Mouse (Mus musculus): Measurements from ENCODE around the gene Snx8. TPM values are rescaled to one million over a fixed set of nuclear protein-coding genes. Genes with fewer than 3 reads are reported as not detected.
"Not testable (repeated sequence)": the region's sequence is repeated elsewhere in the genome, so short reads cannot be mapped to it uniquely, and the experiment has no call there.

Snx8 gene
- polyA plus RNA-seq, 1 experiment from 2014 or later: 19.8 TPM

DNA sequence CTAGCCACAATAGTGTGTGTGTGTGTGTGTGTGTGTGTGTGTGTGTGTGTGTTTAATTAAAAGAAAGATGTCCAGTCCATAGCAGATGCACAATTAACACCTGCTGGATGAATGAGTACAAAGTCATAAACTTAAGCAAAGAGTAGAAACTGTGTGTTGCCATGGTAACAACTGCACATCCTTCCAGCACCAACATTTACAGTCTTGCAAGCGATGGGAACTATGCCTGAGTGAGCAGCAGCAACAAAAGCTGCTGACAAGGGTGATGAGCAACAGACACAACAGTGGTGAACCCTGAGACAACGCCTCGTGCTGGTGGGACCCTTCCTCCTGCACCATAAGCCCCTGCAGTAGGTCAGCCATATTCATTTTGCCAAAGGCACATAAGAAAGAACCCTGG, 14.8 kb downstream of the Snx8 start:
- Histone ChIP-seq H3K27me3 (ENCODE audit: control insufficient read depth, insufficient read depth, low read depth, low read length) (no peaks in the 10 kb centered on the region), H3K9ac (ENCODE audit: low read length) (no peak overlapping the region), H3K4me2 (ENCODE audit: low read depth, low read length) (no peak overlapping the region), H3K27ac (ENCODE audit: low read length) (no peak overlapping the region), H3K4me1 (replicated peaks; ENCODE audit: control insufficient read depth, insufficient read depth, low read length) (peaks cover 12% of the 10 kb centered on the region; the same call in 1 of the 2 replicates), H3K9me3 (ENCODE audit: control insufficient read depth, low read length) (no peaks in the 10 kb centered on the region), H3K36me3 (ENCODE audit: control insufficient read depth, insufficient read depth, low read length) (no peaks in the 10 kb centered on the region), H3K4me3 (ENCODE audit: low read length) (no peak overlapping the region)
- 74% methylated on average over 3 of the region's 3 CpGs for WGBS
- ATAC-seq (ENCODE audit: low read depth): no peak

DNA sequence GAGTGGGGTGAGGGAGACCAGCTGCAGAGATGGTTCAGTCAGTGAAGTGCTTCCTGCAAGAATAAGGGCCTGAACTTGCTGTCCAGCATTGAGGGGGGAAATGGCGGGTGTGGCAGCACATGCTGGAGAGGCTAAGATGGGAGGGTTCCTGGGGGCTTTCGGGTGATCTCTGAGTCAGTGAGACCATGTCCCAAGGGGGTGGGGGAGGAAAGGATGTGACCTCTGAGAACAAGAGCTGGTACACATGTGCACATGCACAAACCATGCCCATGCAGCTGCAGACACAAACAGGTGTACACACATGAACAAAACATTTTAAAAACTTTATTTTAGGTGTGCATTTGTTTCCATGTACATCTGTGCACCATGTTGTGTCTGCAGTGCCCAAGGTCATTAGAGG, 15.4 kb downstream of the Snx8 start:
- Histone ChIP-seq H3K4me2 (ENCODE audit: low read depth, low read length) (no peak overlapping the region), H3K36me3 (ENCODE audit: control insufficient read depth, insufficient read depth, low read length) (no peaks in the 10 kb centered on the region), H3K27ac (ENCODE audit: low read length) (no peak overlapping the region), H3K4me1 (replicated peaks; ENCODE audit: control insufficient read depth, insufficient read depth, low read length) (peaks cover 12% of the 10 kb centered on the region; the same call in 1 of the 2 replicates), H3K27me3 (ENCODE audit: control insufficient read depth, insufficient read depth, low read depth, low read length) (no peaks in the 10 kb centered on the region), H3K4me3 (ENCODE audit: low read length) (no peak overlapping the region), H3K9me3 (ENCODE audit: control insufficient read depth, low read length) (no peaks in the 10 kb centered on the region), H3K9ac (ENCODE audit: low read length) (no peak overlapping the region)
- no peak for ATAC-seq (ENCODE audit: low read depth)
- WGBS: 80% methylated on average over 2 of the region's 2 CpGs

DNA sequence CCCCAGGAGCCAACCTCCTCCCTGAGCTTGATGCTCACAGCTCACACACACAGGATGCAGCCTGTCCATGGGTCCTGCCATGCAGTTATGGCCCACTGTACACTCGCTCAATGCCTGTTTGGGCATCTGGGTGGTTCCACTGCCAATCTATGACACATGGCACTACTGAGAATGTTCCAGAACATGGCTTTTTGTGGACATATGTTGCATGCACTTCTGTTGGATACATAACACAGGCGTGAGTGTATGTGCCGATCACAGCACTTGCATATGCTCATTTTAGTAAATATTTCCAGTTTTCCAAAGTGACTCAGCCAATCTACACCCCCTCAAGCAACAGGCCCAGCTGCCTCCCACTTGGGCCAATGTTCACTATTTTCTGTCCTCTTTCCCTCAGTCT, 17.4 kb downstream of the Snx8 start:
- no peak overlapping the region for H3K9ac ChIP-seq (ENCODE audit: low read length)
- no peak overlapping the region for H3K4me3 ChIP-seq (ENCODE audit: low read length)
- no peak for ATAC-seq (ENCODE audit: low read depth)
- H3K9me3 ChIP-seq (ENCODE audit: control insufficient read depth, low read length): no peaks in the 10 kb centered on the region
- no peaks in the 10 kb centered on the region for H3K36me3 ChIP-seq (ENCODE audit: control insufficient read depth, insufficient read depth, low read length)
- H3K4me2 ChIP-seq (ENCODE audit: low read depth, low read length): no peak overlapping the region
- H3K4me1 ChIP-seq (replicated peaks; ENCODE audit: control insufficient read depth, insufficient read depth, low read length): peaks cover 9% of the 10 kb centered on the region; the same call in 1 of the 2 replicates
- H3K27me3 ChIP-seq (ENCODE audit: control insufficient read depth, insufficient read depth, low read depth, low read length): no peaks in the 10 kb centered on the region
- 92% methylated on average over 3 of the region's 3 CpGs for WGBS
- H3K27ac ChIP-seq (ENCODE audit: low read length): no peak overlapping the region

DNA sequence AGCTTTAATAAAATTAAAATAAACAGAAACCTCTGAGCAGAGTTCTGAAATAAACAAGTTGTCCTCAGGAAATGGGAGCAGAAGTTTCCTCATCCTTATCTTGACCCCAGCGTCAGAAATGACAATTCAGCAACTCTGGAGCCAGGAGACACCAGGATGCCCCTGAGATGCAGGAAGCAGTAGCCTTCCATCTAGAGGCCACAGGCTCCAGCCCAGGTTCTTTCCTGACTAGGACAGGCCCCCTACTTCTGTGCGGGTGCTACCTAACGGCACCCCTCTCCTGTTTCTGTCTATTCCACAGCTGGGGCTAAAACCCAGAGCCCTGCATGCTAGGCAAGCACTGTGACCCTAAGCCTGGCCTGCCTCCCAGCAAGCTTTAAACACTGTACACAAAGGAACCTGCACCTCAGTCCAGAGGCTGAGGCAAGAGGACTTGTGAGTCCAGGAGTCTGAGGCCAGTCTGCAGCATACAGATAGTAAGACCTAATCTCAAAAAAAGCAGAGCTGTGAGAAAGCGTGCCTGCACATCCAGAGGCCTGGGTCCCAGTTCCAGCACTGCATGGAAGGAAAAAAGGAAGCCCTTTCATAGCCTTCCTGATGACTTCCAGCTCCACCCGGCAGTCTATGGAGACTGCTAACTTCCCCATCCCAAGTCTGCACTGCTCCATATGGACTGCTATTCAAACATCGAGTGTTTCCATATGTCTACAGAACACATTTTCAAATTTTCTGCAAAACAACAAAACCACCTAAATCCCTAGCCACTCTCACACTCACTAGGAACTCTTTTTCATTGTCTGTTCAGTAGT, 18.4 kb downstream of the Snx8 start:
- H3K9ac ChIP-seq (ENCODE audit: low read length): no peak overlapping the region
- 0 out of 2 replicates have a peak overlapping the region, but pooled peaks have one; percentile 5 for H3K27ac ChIP-seq (ENCODE audit: low read length)
- peaks cover 9% of the 10 kb centered on the region; the same call in 1 of the 2 replicates for H3K4me1 ChIP-seq (replicated peaks; ENCODE audit: control insufficient read depth, insufficient read depth, low read length)
- no peaks in the 10 kb centered on the region for H3K9me3 ChIP-seq (ENCODE audit: control insufficient read depth, low read length)
- no peak overlapping the region for H3K4me3 ChIP-seq (ENCODE audit: low read length)
- H3K27me3 ChIP-seq (ENCODE audit: control insufficient read depth, insufficient read depth, low read depth, low read length): no peaks in the 10 kb centered on the region
- H3K36me3 ChIP-seq (ENCODE audit: control insufficient read depth, insufficient read depth, low read length): no peaks in the 10 kb centered on the region
- peak; percentile 36; the same call in 1 of the 2 replicates for ATAC-seq (ENCODE audit: low read depth)
- 56% methylated on average over 6 of the region's 6 CpGs for WGBS
- H3K4me2 ChIP-seq (ENCODE audit: low read depth, low read length): no peak overlapping the region

DNA sequence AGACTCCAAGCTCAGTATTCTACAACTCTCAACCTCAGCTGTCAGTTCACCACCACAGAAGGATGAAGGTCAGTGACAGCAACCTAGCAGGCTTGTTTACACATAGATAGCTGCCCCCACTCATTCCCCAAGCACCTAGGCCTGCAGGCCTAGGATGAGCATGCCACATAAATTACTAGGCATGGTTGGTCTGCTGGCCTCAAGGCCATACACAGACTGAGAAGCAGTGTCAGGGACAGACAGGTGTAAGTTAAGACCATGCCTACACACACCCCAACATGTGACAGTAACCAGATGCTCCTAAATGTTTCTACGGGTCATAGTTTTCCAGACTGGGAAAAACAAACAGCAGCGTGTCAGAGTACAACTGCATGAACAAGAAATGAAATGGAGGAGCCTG, 19.6 kb downstream of the Snx8 start:
- ATAC-seq (ENCODE audit: low read depth): no peak
- H3K27ac ChIP-seq (ENCODE audit: low read length): no peak overlapping the region
- H3K4me2 ChIP-seq (ENCODE audit: low read depth, low read length): no peak overlapping the region
- peaks cover 9% of the 10 kb centered on the region; the same call in 1 of the 2 replicates for H3K4me1 ChIP-seq (replicated peaks; ENCODE audit: control insufficient read depth, insufficient read depth, low read length)
- H3K4me3 ChIP-seq (ENCODE audit: low read length): no peak overlapping the region
- no peaks in the 10 kb centered on the region for H3K27me3 ChIP-seq (ENCODE audit: control insufficient read depth, insufficient read depth, low read depth, low read length)
- WGBS: 79% methylated on average over 2 of the region's 2 CpGs
- no peaks in the 10 kb centered on the region for H3K9me3 ChIP-seq (ENCODE audit: control insufficient read depth, low read length)
- H3K36me3 ChIP-seq (ENCODE audit: control insufficient read depth, insufficient read depth, low read length): no peaks in the 10 kb centered on the region
- no peak overlapping the region for H3K9ac ChIP-seq (ENCODE audit: low read length)

DNA sequence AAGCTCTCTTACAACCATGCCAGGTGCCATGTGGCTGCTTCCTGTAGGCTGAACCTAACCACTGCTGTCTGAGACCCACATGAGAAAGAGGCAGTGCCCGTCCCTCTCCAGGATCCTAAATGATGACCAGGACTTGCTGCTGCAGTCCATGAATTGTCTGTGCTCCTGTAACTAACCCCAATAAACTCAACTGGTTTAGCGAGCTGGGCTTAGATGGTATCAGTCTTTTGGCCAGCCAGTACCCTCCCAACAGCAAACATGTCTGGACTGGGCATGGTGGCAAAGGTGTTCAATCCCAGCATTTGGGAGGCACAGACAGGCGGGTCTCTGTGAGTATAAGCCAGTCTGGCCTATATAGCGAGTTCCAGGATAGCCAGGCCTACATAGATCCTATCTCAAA, 20.1 kb downstream of the Snx8 start:
- H3K4me3 ChIP-seq (ENCODE audit: low read length): no peak overlapping the region
- H3K4me1 ChIP-seq (replicated peaks; ENCODE audit: control insufficient read depth, insufficient read depth, low read length): peaks cover 9% of the 10 kb centered on the region; the same call in 1 of the 2 replicates
- H3K36me3 ChIP-seq (ENCODE audit: control insufficient read depth, insufficient read depth, low read length): no peaks in the 10 kb centered on the region
- no peaks in the 10 kb centered on the region for H3K9me3 ChIP-seq (ENCODE audit: control insufficient read depth, low read length)
- 92% methylated on average over 4 of the region's 4 CpGs for WGBS
- no peak for ATAC-seq (ENCODE audit: low read depth)
- H3K27me3 ChIP-seq (ENCODE audit: control insufficient read depth, insufficient read depth, low read depth, low read length): no peaks in the 10 kb centered on the region
- H3K9ac ChIP-seq (ENCODE audit: low read length): no peak overlapping the region
- H3K27ac ChIP-seq (ENCODE audit: low read length): no peak overlapping the region
- no peak overlapping the region for H3K4me2 ChIP-seq (ENCODE audit: low read depth, low read length)

DNA sequence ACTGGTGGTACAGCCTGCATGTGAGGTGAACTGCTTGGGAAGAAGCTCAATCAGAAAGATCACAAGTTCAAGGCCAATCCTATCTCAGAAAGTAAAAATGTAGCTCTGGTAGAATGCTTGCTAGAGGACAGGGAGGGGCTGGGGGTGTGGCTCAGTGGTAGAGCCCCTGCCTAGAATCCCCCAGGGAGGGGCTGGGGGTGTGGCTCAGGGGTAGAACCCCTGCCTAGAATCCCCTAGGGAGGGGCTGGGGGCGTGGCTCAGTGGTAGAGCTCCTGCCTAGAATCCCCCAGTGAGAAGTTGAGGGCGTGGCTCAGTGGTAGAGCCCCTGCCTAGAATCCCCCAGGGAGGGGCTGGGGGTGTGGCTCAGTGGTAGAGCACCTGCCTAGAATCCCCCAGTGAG, 20.9 kb downstream of the Snx8 start:
- H3K9me3 ChIP-seq (ENCODE audit: control insufficient read depth, low read length); H3K4me2 ChIP-seq (ENCODE audit: low read depth, low read length); H3K4me3 ChIP-seq (ENCODE audit: low read length); H3K27me3 ChIP-seq (ENCODE audit: control insufficient read depth, insufficient read depth, low read depth, low read length); H3K27ac ChIP-seq (ENCODE audit: low read length); H3K9ac ChIP-seq (ENCODE audit: low read length); H3K36me3 ChIP-seq (ENCODE audit: control insufficient read depth, insufficient read depth, low read length); ATAC-seq (ENCODE audit: low read depth); H3K4me1 ChIP-seq (replicated peaks; ENCODE audit: control insufficient read depth, insufficient read depth, low read length): not testable (repeated sequence)
- 86% methylated on average over 2 of the region's 2 CpGs for WGBS

DNA sequence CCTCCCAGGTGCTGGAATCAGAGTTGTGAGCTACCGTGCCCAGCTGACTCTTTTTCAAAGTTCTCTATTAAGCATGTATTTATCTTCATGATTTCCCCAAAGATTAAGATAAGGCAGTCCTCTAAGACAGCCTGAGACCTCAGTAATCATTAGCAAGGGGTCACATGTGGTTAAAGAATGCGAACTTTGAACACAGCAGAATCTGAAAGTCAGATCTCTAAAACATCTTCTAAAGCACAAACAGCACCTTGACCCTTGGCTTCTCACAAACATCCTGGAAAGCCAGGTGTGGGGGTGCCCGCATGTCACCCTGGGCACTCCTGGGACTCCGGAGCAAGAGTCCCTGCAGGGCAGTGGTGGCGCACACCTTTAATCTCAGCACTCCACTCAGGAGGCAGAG, 24.6 kb downstream of the Snx8 start:
- Histone ChIP-seq H3K9me3 (ENCODE audit: control insufficient read depth, low read length) (no peaks in the 10 kb centered on the region), H3K9ac (ENCODE audit: low read length) (no peak overlapping the region), H3K4me2 (ENCODE audit: low read depth, low read length) (no peak overlapping the region), H3K4me3 (ENCODE audit: low read length) (no peak overlapping the region), H3K27me3 (ENCODE audit: control insufficient read depth, insufficient read depth, low read depth, low read length) (no peaks in the 10 kb centered on the region), H3K36me3 (ENCODE audit: control insufficient read depth, insufficient read depth, low read length) (0 out of 2 replicates have a peak, but pooled peaks cover 2% of the 10 kb centered on the region), H3K4me1 (replicated peaks; ENCODE audit: control insufficient read depth, insufficient read depth, low read length) (no peaks in the 10 kb centered on the region), H3K27ac (ENCODE audit: low read length) (no peak overlapping the region)
- 71% methylated on average over 5 of the region's 5 CpGs for WGBS
- no peak for ATAC-seq (ENCODE audit: low read depth)

DNA sequence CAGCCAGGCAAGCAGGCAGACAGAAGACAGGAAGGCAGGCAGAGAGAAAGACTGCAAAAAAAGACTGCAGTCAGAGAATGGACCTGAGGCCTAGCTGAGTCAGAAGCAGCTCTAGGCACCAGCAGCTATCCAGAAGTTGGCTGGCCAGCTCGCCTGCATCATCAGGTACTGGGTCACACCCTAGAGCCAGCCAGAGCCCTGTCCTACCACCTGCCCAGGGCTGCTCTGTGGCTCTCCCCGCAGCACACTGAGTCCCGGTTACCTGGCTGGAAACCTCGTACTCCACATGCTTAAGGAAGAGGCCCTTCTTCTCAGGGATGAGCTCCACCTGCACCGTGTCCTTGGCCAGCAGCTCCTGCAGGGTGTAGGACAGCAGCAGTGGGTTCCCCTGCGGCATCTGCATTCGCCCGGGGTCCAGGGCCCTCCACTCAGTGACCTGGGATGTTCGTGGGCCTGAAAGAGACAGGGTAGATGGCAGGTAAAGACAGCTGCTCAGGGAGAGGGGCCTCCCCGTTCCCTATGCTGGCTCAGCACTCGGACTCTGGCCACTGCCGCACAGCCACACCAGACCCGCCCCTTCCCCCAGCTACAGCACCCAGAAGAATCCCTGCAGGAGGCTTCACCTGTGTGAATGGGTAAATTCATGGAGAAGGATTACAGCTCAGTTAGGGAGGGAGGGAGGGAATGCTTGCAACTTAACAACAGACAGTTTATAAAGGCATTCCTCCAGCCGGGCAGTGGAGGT, 29.0 kb downstream of the Snx8 start:
- Histone ChIP-seq H3K9me3 (ENCODE audit: control insufficient read depth, low read length) (no peaks in the 10 kb centered on the region), H3K27ac (ENCODE audit: low read length) (no peak overlapping the region), H3K4me1 (replicated peaks; ENCODE audit: control insufficient read depth, insufficient read depth, low read length) (no peaks in the 10 kb centered on the region), H3K9ac (ENCODE audit: low read length) (no peak overlapping the region), H3K4me2 (ENCODE audit: low read depth, low read length) (no peak overlapping the region), H3K36me3 (ENCODE audit: control insufficient read depth, insufficient read depth, low read length) (0 out of 2 replicates have a peak, but pooled peaks cover 2% of the 10 kb centered on the region), H3K4me3 (ENCODE audit: low read length) (no peak overlapping the region), H3K27me3 (ENCODE audit: control insufficient read depth, insufficient read depth, low read depth, low read length) (no peaks in the 10 kb centered on the region)
- ATAC-seq (ENCODE audit: low read depth): no peak
- 76% methylated on average over 14 of the region's 14 CpGs for WGBS
